Mouse (Mus musculus): Measurements from ENCODE around the gene Guca1a.

The Guca1a gene

DNA sequence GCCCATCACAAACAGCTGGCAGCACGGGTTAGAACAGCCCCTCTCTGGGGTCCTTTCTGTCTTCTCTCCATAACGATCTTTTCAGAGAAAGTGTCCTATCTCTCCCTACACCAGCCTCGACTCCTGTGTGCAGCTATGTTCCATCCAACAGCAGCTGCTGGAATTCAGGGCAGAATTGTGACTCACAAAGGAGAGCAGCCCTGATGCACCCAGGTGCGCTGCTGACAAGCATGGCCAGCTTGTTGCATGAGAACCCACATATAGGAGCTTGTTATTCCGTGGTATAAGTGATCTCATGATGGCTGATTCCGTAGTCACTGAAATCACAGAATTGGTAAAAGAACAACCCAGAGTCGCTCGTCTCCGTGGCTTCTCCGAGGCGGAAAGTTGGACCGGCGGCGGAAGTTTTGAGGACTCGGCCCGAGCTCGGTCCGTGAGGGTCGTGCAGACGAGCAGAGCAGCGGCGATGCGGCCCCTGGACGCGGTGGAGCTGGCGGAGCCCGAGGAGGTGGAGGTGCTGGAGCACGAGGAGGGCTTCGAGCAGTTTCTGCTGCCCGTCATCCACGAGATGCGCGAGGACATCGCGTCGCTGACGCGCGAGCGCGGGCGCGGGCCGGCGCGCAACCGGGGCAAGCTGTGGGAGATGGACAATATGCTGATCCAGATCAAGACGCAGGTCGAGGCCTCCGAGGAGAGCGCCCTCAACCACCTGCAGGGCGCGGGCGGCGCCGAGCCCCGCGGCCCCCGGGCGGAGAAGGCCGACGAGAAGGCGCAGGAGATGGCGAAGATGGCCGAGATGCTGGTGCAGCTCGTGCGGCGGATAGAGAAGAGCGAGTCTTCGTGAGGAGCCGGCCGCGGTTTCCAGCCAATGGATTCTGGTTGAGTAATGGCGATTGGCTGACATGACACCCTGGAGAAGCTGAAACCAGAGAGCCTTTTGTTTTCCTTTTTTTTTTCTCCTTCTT is 9.8 kb upstream of the Guca1a start:
- DNase-seq, result peak; percentile 24 to 67

DNA sequence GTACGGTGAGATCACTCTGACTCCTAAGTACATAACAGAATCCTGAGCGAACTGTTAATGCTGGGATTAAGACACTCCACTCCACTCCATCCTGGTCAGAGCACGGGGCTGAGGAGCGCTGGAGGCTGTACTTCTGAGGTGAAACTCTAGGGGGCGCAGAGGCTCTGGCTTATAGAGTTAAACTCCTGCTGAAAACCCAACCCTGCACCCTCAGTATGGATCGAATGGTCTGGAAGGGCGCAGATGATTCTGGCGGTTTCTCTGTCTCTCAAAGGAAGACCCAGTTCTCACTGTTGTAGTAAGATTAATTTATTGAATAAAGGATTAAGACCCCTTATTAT is 8.1 kb upstream of the Guca1a start:
- peak; percentile 61 to 79 for DNase-seq

DNA sequence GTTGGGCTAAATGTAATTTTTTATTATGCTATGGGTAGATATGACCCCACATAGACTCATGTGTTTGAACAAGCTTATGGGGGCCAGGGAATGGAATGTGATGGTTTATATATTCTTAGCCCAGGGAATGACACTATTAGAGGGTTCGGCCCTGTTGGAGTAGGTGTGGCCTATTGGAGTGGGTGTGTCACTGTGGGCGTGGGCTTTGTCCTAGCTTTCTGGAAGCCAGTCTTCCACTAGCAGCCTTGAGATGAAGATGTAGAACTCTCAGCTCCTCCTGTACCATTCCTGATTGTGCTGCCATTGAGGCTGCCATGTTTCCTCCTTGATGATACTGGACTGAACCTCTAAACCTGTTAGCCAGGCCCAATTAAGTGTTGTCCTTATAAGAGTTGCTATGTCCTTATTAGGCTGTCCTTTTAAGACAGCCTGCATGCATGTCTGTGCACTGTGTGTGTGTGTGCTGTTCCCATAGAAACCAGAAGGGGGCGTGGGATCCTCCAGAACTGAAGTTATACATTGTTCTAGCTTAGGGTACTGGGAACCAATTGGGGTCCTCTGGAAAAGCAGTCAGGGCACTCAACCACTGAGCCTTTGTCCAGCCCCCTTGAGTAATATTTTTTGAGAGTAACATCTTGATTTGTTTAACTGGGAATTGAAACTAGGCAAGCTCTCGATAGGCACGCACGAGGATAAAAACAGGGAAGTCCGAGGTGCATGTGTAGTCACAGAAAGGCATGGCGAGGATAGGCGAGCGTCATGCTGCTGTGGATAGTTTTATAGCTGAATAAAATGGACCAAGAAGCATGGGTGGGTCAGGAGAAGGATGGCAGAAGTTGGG is 7.6 kb upstream of the Guca1a start:
- no peak for DNase-seq

DNA sequence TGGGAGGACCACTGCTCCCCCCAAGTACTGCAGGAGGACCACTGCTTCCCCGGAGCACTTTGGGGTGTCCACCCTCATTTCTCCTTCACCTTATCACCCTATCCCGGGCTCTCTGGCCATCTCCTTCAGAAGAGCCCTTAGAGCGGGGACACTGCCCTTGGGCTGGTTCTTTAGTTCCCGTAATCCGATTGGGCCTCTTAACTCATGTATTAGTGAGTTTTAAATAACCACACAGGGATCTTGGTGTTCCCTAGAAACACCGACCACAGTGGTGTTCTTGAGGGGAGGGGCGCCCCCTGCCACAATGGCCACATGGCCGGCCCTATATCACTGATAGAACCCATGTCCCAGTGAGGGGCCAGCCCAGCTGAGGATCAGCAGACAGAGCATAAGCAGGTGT is 1.3 kb downstream of the Guca1a start:
- no peak for DNase-seq

DNA sequence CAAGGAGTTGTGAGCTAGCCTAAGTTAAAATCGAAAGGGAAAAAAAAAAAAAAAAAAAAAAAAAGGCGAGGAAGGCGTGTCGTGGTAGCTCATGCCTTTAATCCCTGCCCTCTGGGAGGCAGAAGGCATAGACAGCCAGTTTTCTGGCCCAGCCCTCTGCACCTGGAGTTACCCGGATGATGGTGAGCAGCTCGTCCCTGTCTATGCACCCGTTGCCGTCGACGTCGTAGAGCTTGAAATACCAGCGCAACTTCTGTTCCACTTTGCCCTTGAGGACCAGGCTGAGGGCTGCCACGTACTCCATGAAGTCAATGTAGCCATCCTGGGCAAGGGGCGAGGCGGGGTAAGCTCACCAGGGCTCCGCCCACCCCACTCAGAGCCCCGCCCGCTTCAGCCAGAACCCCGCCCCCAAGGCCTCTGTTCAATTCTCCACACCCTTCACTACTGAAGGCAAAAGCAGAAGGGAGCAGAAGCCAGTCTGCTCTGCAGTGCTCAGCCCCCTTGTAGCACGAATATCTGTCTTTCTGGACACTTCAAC is 4.9 kb downstream of the Guca1a start:
- DNase-seq, result peak in 1 of 2 experiments; percentile 24

DNA sequence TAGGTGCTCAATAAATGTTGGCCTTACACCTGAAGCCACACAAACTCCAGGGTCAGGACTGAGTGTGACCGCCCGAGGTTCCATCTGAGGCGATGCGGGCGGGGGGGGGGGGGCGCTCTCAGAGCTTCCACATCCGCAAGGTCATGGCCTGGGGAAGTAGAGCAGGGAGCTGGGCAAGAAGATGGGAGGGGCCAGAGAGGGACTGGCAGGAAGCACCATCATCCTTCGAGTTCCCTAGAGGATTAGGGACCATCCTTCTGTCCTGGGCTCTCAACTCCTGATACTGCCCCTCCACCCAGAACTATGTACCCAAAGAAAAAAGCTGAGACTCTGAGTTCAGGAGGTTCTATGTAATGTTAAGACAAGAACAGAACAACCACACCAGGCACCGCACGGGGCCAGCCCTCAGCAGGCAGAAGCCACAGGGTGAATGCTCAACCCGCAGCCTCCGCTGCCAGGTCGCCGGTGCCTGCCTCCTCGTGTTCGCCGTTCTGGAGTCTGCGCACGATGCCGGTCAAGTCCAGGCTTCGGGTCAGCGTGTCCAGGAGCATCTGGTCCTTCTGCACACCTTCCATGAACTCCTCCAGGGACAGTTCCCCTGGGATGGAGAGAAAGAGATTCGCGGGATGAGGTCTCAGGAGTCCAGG is 6.0 kb downstream of the Guca1a start:
- DNase-seq, result peak; percentile 15 to 36

DNA sequence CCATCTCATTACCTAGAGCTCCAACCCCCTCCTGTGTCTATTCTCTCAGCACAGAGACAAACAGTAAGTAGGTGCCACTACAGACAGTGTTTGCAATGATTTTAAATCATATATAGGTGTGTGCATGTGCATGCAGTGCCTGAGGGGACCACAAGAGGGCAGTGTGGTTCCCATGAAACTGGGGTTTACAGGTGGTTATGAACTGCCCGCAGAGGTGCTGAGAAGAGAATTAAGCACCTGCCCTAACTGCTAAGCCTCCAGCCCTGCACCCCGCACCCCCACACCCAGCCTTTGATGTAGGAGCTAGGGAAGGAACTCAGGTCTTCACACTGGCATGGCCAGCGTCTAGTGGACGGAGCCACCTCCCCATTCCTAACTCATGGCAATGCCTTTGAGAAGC is 13.7 kb downstream of the Guca1a start:
- peak; percentile 26 to 62 for DNase-seq

DNA sequence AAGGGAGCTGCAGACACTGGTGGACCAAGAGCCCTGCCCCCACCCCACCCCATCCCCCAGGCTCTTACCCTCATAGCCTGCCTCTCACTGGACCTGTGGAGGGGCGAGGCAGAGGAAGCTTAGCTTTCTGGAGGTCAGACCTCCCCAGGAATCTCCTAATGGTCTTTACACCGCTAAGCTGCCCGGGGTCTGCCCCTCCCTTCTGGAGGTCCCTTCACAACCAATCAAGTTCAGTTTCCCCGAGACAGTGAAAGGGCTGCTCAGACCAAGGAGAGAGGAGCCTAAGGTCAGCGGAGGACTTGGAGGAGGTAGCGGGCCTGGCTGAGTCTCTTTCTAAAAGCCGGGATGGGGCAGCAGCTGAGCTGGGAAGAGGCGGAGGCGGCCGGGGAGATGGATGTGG is 15.2 kb downstream of the Guca1a start, which contains the start of gene Guca1b:
Guca1b (plus strand) TSS at position 249 of the 400 bp plus-strand sequence.
- no peak for DNase-seq

DNA sequence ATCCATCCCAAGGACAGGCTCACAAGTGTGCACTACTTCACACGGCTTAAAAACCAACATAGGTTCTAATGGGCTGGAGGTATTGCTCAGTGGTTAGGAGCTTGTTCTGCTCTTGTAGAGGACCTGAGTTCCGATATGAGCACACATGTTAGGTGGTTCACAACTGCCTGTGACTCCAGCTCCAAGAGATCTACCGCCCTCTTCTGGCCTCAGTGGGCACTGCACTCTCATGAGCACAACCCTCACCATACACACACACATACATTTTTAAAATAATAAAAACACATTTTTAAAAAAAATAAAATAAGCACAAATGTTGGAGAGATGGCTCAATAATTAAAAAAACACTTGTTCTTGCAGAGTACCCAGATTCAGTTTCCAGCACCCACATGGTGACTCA is 16.3 kb downstream of the Guca1a start:
- DNase-seq, result no peak

DNA sequence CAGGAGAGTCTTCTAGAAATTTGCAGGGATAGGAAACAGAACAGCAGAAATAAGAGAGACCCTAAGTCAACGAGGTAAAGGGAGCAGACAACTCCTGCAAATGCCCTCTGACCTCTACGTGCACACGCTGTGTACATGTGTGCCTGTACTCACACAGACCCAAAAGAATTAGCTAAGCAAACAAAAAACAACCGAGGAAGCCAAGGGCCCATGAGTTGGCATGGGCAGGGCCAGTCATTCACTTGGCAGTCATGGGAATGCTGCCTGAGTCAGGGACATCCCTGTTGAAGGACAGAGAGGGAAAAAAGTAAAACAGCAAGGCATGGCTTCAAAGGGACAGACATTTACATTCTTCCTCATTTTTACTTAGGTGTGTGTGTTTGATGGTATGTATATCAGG is 17.1 kb downstream of the Guca1a start:
- DNase-seq, result no peak

DNA sequence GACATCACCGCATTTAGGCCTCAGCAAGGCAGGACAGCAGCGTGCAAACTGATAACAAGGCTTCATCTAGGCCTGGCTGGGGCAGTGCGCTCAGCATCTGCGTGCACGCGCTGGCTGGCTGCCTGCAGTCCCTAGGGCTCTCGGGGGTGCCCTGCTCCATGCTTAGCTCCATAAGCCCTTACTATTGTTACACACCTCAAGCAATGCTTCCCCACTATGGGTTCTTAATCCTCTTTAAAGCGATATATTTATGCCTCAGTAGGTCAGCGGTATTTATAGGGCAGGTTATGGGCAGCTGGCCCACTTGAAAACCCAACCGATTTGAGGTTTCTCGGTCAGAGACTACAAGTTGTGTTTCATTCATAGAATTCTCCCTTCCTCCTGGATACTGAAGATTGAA is 18.5 kb downstream of the Guca1a start:
- no peak for DNase-seq

DNA sequence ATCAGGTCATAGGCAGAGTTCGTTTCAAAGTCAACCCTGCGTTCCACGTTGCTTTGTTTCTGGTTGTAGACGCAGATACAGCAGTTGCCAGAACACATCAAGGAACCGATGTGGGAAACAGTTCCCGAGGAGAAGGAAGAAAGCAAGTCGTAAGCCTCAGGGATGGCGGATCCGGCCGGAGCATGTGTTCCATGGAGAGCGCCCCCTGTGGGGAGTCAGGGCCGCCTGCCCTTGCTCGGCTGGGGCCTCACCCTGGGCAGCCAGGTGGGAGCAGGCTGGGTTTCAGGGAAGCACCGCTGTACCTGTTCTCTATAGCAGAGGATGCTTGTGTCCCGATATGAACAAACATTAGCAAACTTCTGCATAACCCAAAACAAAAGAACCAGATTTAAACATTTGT is 22.3 kb downstream of the Guca1a start:
- peak in 1 of 2 experiments; percentile 13 for DNase-seq

DNA sequence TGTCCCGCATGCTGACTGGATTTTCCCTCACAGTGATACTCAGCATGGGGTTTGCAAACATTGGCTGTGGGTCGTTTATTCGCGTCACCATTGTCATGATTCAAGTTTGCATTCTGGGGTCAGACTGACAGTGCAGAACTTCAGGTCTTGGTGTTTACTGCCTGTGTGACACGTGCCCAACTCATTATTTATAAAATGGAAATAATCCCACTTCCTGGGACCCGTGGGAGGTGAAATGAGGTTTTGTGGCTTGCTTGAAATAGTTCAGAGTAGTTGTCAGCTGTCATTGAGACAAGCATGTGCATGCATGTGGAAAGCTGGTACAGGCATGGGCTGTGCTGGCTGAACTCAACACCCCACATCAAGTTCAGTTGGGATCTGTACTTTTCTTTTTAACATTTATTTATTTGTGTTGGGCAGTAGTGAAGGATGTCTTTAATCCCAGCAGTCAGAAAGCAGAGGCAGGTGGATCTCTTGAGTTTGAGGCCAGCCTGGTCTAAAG is 23.6 kb downstream of the Guca1a start:
- no peak for DNase-seq

DNA sequence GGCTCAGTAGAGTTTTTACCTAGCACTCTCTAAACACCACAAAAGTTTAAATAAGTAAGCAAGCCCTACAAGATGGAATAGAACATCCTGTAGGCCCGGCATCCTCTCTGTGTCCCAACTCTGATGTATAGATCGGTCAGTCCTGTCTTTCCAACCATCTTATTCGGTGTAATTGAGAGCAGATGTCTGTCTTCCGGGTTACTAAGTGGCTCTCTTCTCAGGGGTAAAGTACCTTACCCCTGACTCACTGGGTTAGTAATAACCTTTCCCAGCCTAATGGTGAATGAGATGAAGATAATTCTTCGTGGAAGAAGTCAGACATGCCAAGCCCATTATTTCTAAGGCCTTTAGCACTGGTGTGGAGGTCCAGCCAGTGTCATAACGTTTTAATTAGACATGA is 26.4 kb downstream of the Guca1a start:
- DNase-seq, result no peak

DNA sequence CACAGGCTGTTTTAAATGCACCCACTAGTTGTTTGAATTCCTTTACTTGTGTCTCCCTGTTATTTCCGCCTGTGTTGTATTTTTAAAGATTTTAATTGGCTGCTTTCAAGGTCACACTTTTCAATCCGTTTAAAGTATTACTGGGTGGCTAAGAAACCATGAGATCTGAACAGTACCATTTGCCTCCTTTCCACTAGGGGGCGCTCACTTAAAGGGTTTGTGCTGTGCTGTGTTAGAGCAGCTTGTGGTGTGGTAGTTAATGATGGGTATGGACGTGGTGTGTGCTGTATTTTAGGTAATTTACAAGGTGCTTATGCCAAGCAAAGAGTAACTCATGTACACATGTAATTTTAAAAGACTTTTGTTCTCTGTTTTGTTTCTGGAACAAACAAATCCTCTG is 28.9 kb downstream of the Guca1a start:
- DNase-seq, result peak; percentile 56 to 77

DNA sequence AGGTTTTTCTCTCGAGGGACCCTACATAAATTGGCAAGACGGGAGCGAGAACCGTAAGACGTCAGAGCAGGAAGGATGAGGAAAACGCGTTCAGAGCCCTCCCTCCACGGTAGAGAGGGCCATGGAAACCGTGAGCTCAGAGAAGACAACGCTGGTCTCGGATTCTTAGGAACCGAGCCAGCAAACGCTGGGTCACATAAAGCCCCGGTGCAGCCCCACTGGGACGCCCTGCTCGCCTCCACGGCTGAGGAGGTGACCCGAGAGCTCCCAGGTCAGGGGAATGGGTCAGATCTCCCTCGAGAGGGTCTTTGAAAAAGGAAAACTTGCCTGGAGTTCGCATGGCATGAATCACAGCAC is 31.3 kb downstream of the Guca1a start:
- peak in 1 of 2 experiments; percentile 49 for DNase-seq

DNA sequence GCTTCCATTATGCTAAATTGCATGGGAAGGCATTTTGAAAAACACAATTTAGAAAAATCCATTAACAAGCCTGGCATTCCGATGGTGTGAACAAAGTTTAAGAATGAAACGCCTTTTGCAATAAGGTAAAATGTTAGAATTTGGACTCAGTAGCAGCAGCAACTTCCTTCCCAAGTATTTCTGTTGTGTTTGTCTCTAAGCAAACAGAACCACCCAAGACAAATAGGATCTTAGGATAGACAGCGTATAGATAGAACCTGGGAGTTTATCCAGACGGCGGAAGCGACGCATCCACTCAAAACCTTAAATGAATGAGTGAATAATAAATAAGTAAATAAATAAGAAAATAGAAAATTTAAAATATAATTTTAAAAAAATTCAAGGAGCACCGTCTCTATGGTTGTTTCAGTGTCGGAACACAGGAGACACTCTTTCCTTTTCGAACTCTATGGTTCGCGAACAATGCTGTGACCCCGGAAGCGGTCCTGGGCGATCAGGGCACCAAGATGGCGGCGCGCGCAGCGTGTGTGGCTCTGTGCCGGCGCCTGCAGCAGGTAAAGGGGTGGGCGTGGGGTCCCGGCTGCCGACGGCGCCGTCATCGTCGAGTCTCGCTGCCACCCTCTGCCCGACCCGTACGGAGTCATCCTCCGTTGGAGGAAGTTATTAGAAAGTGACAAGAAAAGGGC is 31.8 kb downstream of the Guca1a start, which contains the start of gene Mrps10:
Mrps10 (plus strand) TSS at position 487 of the 686 bp plus-strand sequence.
- peak; percentile 87 to 93 for DNase-seq

DNA sequence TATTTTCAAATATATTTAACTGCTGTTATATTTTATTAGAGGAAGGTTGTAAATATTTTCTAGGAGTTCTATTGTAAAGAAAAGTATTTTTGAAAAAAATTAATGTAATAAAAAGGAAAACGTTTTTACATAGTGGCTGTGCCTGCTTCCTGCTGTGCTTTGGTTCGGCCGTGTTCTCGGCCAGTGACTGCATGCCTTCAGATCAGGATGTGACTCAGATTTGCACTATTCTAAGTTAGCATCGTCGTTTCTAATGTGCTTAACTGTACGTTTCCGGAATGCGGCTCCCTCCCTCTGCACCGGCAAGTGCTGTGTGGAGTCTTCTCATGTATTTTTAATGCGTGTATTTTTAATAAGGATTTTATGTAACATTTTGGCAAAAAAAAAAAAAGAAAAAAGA is 39.0 kb downstream of the Guca1a start:
- no peak for DNase-seq

DNA sequence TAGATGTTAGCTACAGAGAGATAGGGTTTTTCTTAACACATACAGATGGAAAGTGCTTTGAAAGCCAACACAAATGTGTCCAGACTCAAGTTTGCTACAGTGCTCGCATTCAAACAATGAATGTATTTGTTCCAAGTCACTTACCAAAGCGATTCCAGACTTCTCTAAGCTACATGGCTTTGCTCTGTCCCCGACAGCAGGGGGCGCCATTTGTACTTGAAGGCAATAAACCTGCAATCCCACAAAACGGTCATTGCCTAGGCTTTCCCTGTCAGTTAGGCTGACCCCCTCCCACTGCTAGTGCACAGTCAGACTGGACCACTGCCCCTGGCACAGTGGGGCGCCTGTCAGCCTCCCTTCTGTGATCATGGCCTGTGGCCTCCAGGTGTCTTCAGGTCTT is 40.4 kb downstream of the Guca1a start:
- DNase-seq, result peak; percentile 19 to 66

DNA sequence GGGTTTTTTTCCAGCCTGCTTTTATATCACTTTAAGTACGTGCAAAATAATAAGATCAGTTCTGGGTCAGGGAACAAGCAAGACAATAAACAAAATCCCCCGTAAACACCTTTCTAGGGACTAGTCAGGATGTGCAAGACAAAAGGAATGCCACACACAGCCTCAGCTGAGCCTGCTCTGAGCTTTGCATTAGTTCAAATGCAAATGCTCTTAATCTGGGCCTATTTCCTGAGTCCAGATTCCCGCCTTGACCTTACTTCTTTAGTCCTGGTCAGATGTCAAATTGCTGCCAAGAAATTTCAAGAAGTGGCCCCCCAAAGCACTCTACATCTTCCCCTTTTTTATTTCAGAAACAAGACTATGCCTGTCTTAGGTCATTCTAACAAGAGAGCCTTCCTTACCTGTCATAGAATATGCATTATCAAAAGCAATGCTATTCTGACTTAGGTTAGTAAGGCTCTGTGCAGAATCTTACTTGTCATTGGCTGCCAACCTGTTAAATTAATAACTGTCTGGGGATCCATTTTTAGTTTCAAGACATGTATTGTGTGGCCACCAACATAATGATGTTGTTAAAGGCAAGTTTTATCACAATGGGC is 50.6 kb downstream of the Guca1a start:
- DNase-seq, result no peak
